Mouse (Mus musculus): ENCODE data around the gene Rrp15.

DNA sequence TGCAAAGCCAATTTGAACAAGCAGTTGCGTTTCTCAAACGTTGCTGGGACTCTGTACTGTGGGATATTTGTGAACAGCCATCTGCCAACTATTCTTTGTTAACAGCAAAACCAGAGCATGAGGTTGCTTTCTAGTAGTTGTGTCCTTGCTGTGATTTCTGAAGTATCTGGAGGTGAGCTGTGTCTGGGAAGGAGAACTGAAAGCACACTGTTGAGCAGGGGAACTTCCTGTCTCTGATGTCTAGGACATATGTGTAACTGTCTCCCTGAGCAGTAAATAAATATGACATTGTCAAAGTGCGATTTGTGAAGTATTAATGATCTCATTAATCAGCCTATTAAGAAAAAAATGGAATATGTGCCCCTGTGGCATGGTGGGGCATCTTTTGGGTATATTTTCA is 24.0 kb upstream of the Rrp15 start:
- no peak for TF ChIP-seq POLR2A (IDR thresholded peaks at IDR 0.05; ENCODE audit: extremely low read depth, insufficient read depth, low read length)
- no peak for TF ChIP-seq CTCF (IDR thresholded peaks at IDR 0.05; ENCODE audit: low read depth, low read length)
